Mouse (Mus musculus): ENCODE measurements around the gene Mavs. TPM values are rescaled to one million over a fixed set of nuclear protein-coding genes. Genes with fewer than 3 reads are reported as not detected.

The Mavs gene
- total RNA-seq (2014; fragmentation: Nextera tagmentation) (26.2 and 26.6 TPM in 2 replicates), total RNA-seq (2017) (11.3 and 11.8 TPM in 2 replicates)

DNA sequence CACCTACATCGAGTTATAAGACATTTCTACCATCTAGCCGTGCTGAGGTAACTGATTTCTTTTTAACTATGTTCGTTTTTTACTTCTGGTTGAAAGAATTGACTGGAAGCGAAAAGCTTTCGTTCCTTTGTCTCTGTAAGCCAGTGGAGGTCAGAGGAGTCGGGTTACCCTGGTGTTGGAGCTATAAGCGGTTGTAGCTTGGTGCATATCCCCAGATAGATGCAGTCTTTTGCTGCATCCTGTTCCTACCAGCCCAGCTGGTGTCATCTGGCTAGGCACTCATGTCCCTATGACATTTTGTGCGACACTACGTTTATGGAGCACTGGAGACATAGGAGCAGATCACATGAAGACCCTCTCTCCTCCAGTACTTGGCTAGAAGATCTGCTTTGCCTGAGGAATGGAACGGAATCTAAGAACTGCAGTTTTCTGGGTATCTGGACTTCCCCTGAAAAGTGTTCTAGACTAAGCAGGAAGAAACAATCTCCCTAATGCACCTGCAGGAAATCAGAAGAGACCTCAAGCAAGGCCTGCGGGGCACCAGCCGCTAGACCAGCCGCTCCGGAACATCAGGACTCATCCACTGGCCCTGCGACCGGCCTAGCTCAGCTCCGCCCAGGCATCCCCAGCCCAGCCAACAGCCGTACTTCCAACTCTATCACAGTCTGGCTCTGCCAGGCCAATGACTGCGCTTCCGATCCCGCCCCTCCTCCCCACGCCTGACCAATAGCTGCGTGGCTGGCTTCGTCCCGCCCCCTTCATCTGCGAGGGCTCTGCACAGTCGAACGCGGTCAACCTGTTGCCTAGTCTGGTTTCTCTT lies at the start of gene Mavs:
Gene Mavs, plus strand, starts transcription at position 757 of the 820 bp plus-strand sequence.
- ATAC-seq (replicated peaks; ENCODE audit: poor library complexity, severe bottlenecking): peak; percentile 95

DNA sequence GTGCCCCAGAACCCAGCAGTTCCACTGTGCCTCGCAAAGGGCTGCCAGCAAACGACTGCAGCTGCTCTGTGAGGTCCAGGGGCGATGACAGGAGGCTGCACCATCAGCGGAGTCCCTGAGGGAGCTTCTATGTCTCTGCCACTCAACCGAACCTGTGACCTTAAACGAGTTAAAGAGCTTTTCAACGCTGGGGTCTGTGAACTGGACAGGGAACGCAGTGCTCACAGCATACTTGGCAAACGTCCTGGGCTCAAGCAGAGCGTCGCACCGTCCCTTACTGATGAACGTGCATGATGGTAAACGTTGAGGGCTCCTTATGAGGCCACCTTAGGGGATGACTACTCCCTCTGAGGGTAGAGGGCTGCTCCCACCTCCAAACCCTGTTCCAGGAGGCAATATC lies 47.5 kb upstream of the Mavs start:
- no peak for ATAC-seq (replicated peaks; ENCODE audit: poor library complexity, severe bottlenecking)

DNA sequence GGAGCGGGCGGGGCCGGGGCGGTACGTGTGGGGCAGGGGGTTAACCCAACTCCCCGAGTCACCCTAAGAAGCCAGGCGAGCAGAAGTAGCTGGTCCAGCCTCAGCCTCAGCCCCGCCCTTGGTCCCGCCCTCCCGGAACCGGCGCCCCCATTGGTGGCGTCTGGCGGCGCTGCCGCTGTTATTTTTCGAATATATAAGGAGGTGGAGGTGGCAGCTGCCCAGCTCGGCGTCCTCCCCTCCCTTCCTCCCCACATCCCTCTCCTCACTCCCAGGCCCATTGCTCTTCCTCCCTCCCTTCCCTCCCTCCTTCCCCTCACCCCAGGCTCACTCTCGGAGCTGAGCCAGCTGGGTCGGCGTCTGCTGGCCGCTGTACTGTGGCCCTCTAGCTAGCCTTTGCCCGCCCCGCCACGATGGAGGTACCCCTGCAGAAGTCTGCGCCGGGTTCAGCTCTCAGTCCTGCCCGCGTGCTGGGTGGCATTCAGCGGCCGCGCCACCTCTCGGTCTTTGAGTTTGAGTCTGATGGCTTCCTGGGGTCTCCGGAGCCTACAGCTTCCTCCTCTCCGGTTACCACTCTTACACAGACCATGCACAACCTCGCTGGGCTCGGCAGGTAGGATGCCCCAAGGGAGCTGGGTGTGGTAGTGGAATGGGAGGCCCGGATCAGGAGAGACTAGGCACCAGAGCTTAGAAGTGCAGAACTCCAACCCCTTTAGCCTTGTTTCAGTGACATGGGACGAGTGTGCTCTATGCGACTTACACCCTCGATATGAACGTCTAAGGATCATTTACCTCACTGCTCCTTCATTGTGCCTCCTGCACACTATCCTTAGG lies 46.9 kb upstream of the Mavs start, which contains the start of the genes Cdc25b and Spef1:
Gene Cdc25b, plus strand, starts transcription at position 179 of the 831 bp plus-strand sequence.
Gene Spef1, minus strand, starts transcription at position 512 of the 831 bp plus-strand sequence.
- peak; percentile 95 for ATAC-seq (replicated peaks; ENCODE audit: poor library complexity, severe bottlenecking)

DNA sequence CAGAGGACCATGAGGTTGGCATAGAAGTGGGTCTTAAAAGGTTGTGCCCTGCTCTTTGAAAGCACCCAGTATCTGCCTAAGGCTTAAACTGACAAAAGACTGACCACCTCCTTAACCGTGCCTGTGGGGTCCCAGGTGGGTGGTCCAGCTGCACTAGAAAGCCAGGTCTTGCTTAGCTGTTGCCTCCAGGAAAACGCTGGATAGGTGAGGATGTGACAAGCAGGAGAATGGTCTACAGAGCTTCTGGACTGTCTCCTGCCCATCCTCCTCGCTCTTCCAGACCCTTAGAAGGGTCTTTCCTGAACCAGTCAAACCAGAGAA lies 46.3 kb upstream of the Mavs start:
- ATAC-seq (replicated peaks; ENCODE audit: poor library complexity, severe bottlenecking): no peak

DNA sequence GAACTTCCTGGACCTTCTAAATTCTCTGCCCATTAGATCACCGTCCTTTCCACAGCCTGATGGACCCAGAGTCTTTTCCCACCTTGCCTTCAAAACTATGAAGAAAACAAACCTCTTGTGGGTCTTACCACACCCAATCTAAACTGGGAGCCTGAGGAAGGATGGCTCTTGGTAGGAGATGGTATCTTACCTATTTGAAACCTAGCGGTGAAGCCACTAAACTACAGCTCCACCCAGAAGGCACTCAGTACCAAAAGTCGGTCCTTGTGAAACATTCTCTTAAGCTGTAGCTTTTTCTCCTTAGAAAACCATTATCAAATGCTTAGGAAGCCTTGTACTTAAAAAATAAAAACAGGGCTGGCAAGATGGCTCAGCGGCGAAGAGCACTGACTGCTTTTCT lies 45.6 kb upstream of the Mavs start:
- ATAC-seq (replicated peaks; ENCODE audit: poor library complexity, severe bottlenecking): no peak

DNA sequence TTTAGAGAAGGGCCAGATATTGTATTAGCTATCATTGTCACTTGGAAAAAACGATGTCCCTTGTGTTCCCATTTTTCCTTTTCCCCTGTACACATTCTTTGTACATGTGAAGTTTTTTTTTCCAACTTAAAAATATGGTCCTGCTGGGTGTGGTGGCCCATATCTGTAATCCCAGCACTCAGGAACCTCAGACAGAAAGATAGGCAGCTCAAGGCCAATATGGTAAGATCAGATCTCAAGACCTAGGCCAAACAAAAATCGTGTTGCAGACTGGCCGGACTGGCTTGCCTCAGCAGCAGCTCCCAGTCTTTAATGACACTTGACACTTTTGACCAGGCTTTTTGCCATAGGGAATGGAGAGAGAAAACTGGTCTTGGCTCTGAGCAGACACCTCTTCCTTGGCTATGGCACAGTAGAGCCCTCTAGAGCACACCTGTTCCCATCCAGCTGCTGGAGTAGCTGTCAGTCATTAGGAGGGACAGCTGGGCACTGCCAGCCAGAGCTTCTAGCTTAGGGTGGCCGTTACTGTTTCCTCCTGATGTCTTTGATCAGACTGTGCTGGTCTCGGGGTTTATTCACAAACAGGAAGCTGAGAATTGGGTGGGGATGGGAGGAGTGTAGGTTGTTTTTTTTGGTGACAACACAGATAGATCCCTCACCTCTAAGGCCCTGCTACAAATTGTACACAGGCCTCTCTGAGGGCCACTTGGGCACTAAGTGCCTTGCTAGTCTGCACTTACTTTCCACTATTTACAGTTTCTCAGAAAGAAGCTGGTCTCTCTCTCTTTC lies 44.1 kb upstream of the Mavs start:
- ATAC-seq (replicated peaks; ENCODE audit: poor library complexity, severe bottlenecking): no peak

DNA sequence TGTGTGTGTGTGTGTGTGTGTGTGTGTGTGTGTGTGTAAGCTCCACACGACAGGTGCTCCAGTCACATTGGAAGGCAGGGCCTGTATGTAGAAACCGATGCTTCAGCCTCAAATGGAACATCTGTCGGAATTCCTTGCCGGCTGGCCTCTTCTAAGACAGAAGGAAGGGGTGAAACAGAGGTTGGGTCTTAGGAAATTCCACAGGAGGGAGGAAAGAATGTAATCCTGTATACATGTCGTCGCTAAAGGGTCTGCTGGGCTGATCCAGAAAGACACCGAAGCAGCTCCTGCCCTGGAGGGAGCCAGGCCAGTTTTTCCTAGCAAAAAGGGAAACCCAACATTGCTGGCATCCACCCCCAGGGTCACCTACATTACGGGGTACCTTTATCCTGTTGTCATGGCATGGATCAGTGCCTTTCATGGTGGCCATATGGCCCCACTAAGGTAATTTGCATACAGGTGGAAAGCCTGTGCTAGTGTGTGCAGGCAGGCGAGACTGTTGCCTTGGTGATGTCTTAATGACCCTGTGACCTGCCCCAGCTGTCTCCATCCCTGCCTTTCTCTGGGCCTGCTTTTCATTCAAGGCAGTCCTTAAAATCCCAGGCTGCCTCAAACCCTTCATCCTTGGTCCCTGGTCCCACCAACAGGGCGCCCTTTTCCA lies 43.4 kb upstream of the Mavs start:
- no peak for ATAC-seq (replicated peaks; ENCODE audit: poor library complexity, severe bottlenecking)

DNA sequence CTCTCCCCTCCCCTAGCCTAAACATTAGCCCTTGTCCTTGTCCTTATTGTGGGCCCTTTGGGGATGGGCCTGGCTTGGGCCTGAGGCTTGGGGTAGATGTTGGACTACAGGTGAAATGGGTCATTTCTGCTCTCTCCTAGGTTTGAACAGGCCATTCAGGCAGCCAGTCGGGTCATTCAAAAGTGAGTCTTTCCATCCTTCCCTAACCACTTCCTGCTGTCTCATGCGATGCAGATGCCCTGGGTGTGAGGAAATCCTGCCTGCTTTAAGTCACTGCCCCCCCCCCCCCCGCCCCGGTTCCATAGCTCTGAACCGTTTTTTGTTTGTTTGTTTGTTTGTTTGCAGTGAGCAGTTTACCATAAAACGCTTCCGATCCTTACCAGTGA lies 42.9 kb upstream of the Mavs start:
- ATAC-seq (replicated peaks; ENCODE audit: poor library complexity, severe bottlenecking): no peak

DNA sequence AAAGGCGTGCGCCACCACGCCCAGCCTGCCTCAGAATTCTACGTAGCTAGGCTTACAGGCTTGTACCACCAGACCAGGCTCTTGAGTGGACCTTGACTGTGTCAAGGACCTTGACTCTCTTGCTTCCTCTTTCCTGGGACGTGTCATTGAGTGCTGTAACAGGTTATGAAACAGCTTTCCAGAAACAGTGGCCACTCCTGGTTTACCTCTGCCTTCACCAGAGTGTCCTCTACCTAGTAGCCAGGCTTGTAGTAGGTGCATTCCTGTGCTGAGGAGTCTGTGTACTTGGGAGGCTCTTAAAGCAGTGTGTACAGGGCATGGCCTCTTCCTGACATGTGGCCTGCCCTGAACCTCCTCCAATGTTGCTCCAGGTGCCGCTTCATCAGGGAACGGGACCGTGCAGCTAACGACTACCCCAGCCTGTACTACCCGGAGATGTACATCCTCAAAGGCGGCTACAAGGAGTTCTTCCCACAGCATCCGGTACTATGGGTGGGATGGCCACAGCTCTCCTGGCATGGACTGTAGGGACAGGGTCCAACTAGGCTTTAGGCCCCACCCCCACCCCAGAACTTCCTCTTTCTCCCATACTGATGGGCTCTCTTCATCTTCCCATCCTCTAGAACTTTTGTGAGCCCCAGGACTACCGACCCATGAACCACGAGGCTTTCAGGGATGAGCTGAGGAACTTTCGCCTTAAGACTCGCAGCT lies 37.1 kb upstream of the Mavs start:
- peak; percentile 95 for ATAC-seq (replicated peaks; ENCODE audit: poor library complexity, severe bottlenecking)

DNA sequence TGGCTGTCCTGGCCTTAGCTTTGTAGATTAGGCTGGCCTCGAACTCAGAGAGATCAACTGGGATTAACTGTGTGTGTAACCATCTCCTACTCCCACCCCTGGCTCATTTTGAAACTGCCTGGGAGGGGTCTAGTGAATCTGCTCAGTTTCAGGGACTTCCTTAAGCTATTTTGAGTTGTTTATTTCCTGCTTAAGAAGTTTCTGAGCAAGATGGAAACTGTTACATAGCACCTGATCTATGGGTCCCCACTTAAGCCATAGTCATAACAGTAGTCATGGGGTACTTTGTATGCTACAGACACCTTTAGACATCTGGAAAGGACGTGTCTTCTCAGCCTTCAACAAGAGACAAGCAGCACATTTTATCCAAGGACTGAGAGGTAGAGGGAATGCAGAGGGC lies 33.2 kb upstream of the Mavs start:
- no peak for ATAC-seq (replicated peaks; ENCODE audit: poor library complexity, severe bottlenecking)

DNA sequence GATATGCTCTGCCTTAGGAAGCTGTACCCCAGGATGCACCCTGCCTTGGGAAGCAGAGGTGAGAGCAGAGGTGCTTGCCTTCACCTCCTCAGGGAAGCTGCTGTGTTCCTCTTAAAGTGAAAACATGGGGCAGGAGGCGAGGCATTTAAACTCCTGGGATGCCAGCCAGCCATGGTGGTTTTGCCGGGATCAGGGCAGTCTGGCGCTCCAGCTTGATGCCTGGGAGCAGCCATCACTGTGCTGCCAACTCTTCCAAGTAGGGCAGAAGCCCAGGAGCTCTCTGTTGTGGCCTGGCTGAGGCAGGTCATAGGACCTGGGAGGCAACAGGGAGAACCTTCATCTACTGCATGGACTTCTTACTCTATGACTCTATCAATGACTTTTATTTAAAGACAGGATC lies 32.6 kb upstream of the Mavs start:
- no peak for ATAC-seq (replicated peaks; ENCODE audit: poor library complexity, severe bottlenecking)

DNA sequence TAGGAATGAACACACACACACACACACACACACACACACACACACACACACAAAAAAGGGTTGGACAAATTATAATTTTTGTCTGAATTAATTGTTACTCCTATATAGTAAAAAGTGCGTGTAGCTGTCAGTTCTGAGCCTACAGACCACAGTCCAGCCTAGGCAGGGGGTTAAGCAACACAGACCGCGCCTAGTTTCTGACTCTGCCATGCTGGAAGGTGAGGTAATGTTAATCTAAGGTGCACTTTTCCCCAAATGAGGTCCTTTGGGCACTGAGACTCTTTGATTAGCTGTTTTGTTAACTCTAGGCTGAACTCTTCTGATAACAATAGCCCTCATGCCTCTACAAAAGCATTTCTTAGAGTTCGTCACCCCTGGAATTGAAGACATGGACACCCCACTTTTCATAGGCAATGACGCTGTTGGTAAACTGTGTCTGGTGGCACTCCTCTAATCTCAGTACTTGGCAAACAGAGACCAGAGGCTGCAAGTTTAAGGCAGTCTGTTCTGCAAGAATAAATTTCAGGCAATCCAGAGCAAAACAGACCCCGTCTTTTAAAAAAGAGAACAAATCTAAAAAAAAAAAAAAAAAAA lies 29.9 kb upstream of the Mavs start:
- ATAC-seq (replicated peaks; ENCODE audit: poor library complexity, severe bottlenecking): no peak

DNA sequence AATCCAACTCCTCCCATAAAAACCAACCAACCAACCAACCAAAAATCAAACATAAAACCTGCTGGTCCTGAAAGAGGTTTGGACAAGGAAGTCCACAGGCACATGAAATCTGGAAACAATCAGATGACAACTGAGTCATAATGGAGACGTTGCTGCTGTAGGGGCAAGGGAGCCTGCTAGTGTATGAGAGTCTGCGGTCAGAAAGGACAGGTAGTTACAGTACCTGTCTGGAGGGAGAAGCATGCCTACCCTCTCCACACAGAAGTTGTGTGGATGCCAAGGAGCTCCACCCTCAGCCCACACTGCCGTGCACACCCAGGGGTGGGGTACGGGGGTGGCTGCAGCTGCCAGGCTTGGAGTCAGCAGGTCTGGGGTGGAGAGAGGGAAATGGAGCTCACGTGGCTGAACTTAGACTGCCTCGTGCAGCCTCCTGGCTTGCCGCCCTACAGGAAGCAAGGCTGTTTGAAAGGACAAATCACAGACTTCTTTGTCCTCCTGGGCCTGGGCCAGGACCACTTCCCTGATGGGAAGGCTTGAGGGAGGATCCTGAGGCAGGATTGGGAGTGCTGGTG lies 29.4 kb upstream of the Mavs start:
- ATAC-seq (replicated peaks; ENCODE audit: poor library complexity, severe bottlenecking): peak; percentile 57

DNA sequence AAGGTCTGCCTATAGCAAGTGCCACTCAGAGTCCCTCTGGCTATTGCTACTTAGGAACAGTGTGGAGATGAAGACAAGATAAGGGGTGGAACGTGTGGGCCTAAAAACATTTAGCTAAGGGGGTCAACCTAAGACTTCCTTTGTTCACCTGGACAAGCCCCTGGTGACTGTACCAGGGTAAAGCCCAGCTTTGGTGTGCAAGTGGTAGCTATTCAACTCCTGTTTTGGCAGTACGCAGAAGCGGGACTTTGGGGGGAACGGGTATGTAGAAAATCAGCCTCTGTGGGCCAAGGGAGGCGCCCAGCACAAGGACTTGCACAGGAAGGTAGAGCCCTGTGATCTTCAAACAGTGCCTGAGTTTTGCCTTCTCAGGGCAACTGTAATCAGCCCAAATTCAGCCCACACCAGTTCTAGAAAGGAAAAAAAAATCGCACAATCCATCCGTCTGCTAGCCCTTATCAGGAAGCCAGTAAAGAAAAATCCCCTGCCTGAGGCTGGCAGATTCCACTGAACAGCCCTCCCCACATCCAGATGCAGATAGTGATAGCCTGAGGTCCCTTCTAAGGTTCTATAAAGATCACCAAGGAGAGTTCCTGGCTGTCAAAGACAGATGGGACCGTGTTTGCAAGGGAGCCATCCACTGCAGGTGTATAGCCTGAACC lies 28.2 kb upstream of the Mavs start:
- no peak for ATAC-seq (replicated peaks; ENCODE audit: poor library complexity, severe bottlenecking)

DNA sequence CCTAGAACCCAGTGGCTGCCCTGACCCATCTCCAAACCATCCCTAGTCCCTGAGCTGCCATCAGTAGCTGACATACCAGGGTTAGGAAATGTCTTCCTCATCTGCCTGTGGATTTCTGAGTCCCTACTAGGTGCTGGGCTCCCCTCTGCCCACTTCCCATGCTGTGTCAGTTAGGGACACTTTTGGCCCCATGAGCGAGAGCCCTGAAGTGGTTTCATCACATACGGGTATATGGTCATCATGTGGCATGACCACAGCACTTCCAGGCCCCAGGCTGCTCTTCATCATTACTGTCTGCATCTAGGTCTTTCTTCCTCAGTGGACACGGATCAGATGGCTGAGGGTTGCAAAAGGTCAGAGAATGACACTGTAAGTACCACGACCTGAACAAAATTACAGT lies 27.1 kb upstream of the Mavs start, which contains the start of gene Ap5s1:
Gene Ap5s1, plus strand, starts transcription at position 301 of the 400 bp plus-strand sequence.
- no peak for ATAC-seq (replicated peaks; ENCODE audit: poor library complexity, severe bottlenecking)

DNA sequence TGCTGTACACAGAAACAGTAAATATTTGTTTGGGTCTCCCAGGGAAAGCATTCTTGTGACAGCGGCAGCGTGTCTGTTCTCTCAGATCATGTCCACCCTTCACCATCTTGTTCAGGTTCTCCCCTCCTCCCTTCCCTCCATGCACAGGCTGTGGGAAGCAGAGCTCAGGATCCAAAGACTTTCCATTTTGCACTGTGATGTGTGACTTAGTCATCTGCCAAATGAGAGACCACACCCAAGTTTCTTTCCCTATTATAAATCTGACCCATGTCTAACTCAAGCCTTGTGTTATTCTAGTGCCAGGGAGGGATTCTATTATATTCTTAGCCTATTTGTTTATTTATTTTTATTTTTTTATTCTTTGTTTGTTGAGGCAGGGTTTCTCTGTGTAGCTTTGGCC lies 25.5 kb upstream of the Mavs start:
- ATAC-seq (replicated peaks; ENCODE audit: poor library complexity, severe bottlenecking): no peak

DNA sequence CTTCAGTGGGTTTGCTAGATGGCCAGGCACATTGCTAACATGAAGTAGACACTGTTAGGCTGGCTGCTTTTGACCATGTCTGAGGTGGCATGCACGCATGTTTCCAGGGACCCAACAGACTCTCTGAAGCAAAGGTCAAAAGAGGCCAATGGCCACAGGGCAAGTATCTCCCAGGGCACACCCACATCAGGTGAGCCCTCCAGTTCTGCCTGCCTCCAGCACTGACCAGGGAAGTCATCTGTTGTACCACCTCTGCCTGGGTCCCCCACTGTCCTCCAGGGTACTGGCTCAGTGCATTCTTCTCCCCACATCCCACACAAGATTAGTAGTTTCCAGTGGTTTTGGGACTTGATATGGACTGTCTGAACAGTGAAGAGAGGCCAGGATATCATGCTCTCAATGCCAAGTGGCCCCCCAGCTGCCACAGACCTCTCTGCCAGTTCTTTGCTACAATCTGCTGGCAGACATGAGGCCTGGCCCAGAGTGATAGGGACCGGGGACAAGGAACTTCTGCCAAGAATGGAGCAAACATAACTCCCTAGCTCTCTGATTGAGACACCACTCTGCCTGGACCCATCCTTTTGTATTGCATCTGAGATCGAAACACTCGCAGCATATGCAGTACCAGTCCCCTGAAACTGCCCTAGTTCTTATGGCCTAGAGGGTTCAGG lies 24.6 kb upstream of the Mavs start:
- ATAC-seq (replicated peaks; ENCODE audit: poor library complexity, severe bottlenecking): no peak
